Mouse (Mus musculus): Measurements from ENCODE around the gene Cd4. TPM values are rescaled to one million over a fixed set of nuclear protein-coding genes. Genes with fewer than 3 reads are reported as not detected.
"Not testable (repeated sequence)": the region's sequence is repeated elsewhere in the genome, so short reads cannot be mapped to it uniquely, and the experiment has no call there.

Cd4 gene
- polyA plus RNA-seq, 1 experiment from 2014 or later = not detected

DNA sequence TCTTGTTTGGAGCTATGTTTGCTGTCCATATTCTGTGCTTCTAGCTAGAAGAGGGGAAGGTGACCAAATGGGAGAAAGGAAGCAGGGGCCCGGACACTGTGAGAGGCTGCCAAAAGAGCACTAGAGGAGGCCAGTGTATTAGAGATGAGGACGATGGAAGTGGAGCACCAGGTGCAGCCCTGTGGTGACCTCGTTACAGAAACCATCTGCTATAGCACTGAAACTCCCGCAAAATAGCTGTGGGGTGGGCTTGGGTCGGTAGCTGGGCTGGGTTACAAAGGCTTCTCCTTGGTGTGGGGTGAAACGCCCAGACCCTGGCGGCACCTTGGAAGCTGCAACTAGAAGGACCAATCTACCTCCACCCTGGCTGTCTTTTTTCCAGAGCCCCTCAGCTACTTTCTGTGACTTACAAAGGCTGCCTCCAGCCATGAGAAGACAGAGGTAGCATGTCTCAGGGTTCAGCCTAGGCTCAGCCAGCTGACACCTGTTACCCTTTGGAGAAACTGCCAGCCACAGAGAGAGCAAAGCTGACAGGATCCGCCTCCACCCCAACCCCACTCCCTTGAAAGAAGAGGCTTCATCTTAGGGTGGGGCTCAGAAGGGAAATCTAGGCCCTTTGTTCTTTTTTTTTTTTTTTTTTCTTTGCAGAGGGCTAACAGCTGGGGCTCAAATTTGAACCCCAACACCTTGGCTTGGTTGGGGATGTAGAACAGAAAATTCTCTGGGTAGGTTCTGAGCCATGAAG lies 12.2 kb upstream of the Cd4 start:
- Histone ChIP-seq H3K9me3 (ENCODE audit: low read depth, low read length) (no peaks in the 10 kb centered on the region), H3K36me3 (ENCODE audit: insufficient read depth) (no peaks in the 10 kb centered on the region), H3K9ac (no peak overlapping the region), H3K27me3 (ENCODE audit: insufficient read depth, low read length) (no peaks in the 10 kb centered on the region), H3K4me1 (ENCODE audit: insufficient read depth) (peaks cover 7% of the 10 kb centered on the region; the same call in 1 of the 2 replicates), H3K4me3 (ENCODE audit: low read depth, low read length) (no peak overlapping the region), H3K4me2 (no peak overlapping the region), H3K27ac (ENCODE audit: low read depth) (no peak overlapping the region)
- no peak for ATAC-seq (ENCODE audit: insufficient read depth)
- DNase-seq = no peak
- TF ChIP-seq CTCF (IDR thresholded peaks at IDR 0.05; ENCODE audit: low read depth) = no peak
- WGBS = 62% methylated on average over 8 of the region's 8 CpGs

DNA sequence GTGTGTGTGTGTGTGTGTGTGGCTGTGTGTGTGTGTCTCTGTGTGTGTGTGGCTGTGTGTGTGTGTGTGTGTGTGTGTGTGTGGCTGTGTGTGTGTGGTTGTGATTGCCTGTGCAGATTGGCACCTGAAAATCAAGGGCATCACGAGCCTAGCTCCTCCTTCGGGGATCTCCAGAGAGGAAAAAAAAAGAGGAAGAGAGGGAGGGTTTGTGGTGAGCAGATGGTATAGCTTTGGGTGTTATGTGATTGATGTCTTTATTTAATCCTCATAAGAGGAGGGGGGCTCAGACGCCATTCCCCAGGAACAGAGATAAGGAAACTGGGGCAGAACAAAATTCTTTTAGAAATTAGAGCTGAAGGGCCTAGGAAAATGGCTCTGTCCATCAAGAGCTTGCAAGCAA lies 10.3 kb upstream of the Cd4 start:
- no peaks in the 10 kb centered on the region for H3K27me3 ChIP-seq (ENCODE audit: insufficient read depth, low read length)
- no peaks in the 10 kb centered on the region for H3K9me3 ChIP-seq (ENCODE audit: low read depth, low read length)
- ATAC-seq (ENCODE audit: insufficient read depth) = no peak
- H3K9ac ChIP-seq = no peak overlapping the region
- no peak for DNase-seq
- H3K4me1 ChIP-seq (ENCODE audit: insufficient read depth) = no peaks in the 10 kb centered on the region
- no peak overlapping the region for H3K4me2 ChIP-seq
- no peak overlapping the region for H3K4me3 ChIP-seq (ENCODE audit: low read depth, low read length)
- H3K27ac ChIP-seq (ENCODE audit: low read depth) = no peak overlapping the region
- no peaks in the 10 kb centered on the region for H3K36me3 ChIP-seq (ENCODE audit: insufficient read depth)
- TF ChIP-seq CTCF (IDR thresholded peaks at IDR 0.05; ENCODE audit: low read depth) = no peak
- 13% methylated on average over 3 of the region's 3 CpGs for WGBS

DNA sequence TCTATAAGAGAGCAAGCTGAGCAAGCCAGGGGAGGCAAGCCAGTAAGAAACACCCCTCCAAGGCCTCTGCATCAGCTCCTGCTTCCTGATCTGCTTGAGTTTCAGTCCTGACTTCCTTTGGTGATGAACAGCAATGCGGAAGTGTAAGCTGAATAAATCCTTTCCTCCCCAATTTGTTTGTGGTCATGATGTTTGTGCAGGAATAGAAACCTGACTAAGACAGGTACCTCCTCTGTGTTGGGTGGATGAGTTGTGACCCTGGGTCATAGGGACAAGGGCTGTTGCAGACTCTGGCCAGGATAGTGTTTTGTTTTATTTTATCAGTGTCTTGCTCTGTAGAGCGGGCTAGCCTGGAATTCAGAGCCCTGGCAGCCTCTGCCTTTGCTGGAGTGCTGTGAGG lies 6.1 kb upstream of the Cd4 start:
- H3K4me2 ChIP-seq; H3K9ac ChIP-seq; H3K4me3 ChIP-seq (ENCODE audit: low read depth, low read length); ATAC-seq (ENCODE audit: insufficient read depth); H3K27ac ChIP-seq (ENCODE audit: low read depth); H3K36me3 ChIP-seq (ENCODE audit: insufficient read depth); H3K9me3 ChIP-seq (ENCODE audit: low read depth, low read length); DNase-seq; H3K27me3 ChIP-seq (ENCODE audit: insufficient read depth, low read length); H3K4me1 ChIP-seq (ENCODE audit: insufficient read depth): not testable (repeated sequence)
- WGBS = 88% methylated on average over 2 of the region's 2 CpGs

DNA sequence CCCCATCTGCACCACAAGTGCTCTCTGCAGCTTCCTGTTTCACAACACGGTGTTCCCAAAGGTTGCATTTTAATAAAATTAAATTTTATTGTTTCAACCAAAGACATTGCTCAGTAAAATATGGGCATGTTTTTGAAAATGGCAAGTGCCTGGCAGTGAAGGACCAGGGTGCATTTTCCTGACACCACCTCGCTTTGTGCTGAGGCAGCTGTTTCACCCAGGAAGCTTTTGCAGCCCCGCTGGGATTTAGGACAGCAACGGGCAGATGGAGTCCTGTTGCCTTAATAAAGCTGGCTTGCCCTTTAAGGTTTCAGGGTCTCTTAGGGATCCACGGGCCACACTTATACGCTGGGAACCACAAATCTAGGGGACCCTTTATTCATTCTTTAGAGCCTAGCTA lies 3.0 kb upstream of the Cd4 start:
- WGBS = 37% methylated on average over 6 of the region's 6 CpGs
- no peaks in the 10 kb centered on the region for H3K9me3 ChIP-seq (ENCODE audit: low read depth, low read length)
- H3K4me2 ChIP-seq = no peak overlapping the region
- no peak for TF ChIP-seq CTCF (IDR thresholded peaks at IDR 0.05; ENCODE audit: low read depth)
- H3K4me1 ChIP-seq (ENCODE audit: insufficient read depth) = no peaks in the 10 kb centered on the region
- H3K27me3 ChIP-seq (ENCODE audit: insufficient read depth, low read length) = no peaks in the 10 kb centered on the region
- no peak overlapping the region for H3K27ac ChIP-seq (ENCODE audit: low read depth)
- ATAC-seq (ENCODE audit: insufficient read depth) (no peak), DNase-seq (no peak)
- no peak overlapping the region for H3K9ac ChIP-seq
- H3K36me3 ChIP-seq (ENCODE audit: insufficient read depth) = no peaks in the 10 kb centered on the region
- no peak overlapping the region for H3K4me3 ChIP-seq (ENCODE audit: low read depth, low read length)

DNA sequence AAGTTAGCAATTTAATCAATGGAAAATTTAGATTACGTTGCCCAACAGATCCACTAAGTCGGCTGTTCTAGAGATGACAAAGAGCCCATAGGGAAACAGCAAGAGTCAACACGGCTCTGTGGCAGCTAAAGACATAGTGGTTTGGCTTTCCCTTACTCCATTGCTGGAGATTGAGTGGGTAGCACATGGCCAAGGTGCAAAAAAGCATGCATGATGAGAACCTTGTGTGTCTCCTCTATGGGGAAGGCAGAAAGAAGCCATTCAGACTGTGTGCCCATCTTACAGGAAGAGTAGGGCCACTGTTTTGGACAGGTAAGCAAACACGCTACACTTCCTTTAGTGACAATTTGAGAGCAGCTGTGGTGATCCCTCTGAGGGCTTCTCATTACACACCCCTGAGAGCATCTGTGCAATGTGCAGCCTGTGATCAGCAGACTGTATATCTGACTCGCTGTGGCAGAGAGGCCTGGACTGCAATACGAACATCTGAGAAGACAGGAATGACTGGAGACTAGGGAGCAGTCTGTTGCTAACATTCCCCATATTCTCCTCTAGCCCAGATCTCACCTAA lies 619 bp upstream of the Cd4 start:
- Histone ChIP-seq H3K36me3 (ENCODE audit: insufficient read depth) (no peaks in the 10 kb centered on the region), H3K27me3 (ENCODE audit: insufficient read depth, low read length) (no peaks in the 10 kb centered on the region), H3K9ac (no peak overlapping the region), H3K9me3 (ENCODE audit: low read depth, low read length) (no peaks in the 10 kb centered on the region), H3K27ac (ENCODE audit: low read depth) (no peak overlapping the region), H3K4me3 (ENCODE audit: low read depth, low read length) (no peak overlapping the region), H3K4me1 (ENCODE audit: insufficient read depth) (no peaks in the 10 kb centered on the region), H3K4me2 (no peak overlapping the region)
- TF ChIP-seq CTCF (IDR thresholded peaks at IDR 0.05; ENCODE audit: low read depth) = no peak
- DNase-seq (no peak), ATAC-seq (ENCODE audit: insufficient read depth) (no peak)
- WGBS = 85% methylated on average over 6 of the region's 6 CpGs

DNA sequence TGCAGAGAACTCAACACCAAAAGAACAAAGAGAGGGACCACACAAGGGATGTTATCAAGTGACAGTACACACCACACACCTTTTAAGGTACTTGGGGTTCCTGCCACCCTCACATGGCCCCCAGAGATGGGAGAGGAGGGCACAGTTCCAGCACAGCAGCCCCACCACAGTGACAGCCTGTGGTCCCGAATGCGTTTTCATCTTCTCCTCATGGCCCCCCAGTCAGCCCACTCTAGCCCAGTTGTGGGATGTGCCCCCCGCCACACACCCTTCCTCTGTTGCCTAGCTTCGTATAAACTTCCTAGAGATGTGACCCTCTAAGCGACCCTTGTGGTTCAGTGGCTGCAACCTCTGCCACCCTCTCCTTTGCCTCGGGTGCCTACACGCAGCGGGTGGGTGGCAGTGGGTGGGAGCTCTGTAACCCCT lies 2.1 kb downstream of the Cd4 start:
- Histone ChIP-seq H3K9ac (no peak overlapping the region), H3K9me3 (ENCODE audit: low read depth, low read length) (no peaks in the 10 kb centered on the region), H3K27me3 (ENCODE audit: insufficient read depth, low read length) (no peaks in the 10 kb centered on the region), H3K4me3 (ENCODE audit: low read depth, low read length) (no peak overlapping the region), H3K4me1 (ENCODE audit: insufficient read depth) (no peaks in the 10 kb centered on the region), H3K27ac (ENCODE audit: low read depth) (no peak overlapping the region), H3K4me2 (no peak overlapping the region), H3K36me3 (ENCODE audit: insufficient read depth) (no peaks in the 10 kb centered on the region)
- DNase-seq (no peak), ATAC-seq (ENCODE audit: insufficient read depth) (no peak)
- 87% methylated on average over 8 of the region's 8 CpGs for WGBS
- TF ChIP-seq CTCF (IDR thresholded peaks at IDR 0.05; ENCODE audit: low read depth) = no peak

DNA sequence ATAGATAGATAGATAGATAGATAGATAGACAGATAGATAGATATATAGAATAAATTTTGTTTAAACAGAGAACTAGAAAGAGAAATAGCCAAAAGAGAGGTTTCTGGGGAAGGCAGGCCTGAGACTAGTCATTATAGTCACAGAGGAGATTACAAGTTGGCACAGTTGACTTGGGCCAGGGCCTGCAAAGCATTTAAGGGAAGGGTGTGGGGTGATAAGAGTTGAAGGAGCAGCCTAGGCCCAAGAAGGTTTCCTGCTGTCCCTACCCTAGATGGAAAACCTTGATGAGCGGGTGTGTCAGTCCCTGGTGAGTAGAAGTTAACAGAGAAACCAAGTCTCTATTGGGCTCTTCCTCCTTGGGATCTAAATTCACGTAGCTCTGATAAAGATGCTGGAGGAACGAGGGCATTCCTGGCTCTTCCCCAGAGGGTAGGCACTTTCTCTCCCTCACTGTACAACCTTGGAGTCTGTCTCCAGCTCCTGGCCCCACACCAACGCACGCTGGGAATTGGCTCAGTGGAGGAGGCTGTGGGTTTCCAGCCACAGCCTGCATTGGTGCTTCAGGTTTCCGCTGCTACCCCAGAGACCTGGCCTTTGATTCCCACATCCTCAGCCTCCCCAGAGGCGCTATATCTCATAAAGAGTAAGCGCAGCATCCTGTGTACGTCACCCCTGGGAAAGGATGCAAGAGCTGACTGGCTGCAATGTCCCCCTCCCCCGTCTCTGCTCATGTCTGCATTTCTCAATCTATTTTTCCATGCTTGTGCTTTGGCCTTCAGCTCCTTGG lies 3.1 kb downstream of the Cd4 start:
- Histone ChIP-seq H3K4me2 (no peak overlapping the region), H3K36me3 (ENCODE audit: insufficient read depth) (no peaks in the 10 kb centered on the region), H3K27ac (ENCODE audit: low read depth) (no peak overlapping the region), H3K4me1 (ENCODE audit: insufficient read depth) (no peaks in the 10 kb centered on the region), H3K9me3 (ENCODE audit: low read depth, low read length) (no peaks in the 10 kb centered on the region), H3K4me3 (ENCODE audit: low read depth, low read length) (no peak overlapping the region), H3K27me3 (ENCODE audit: insufficient read depth, low read length) (no peaks in the 10 kb centered on the region), H3K9ac (no peak overlapping the region)
- TF ChIP-seq CTCF (IDR thresholded peaks at IDR 0.05; ENCODE audit: low read depth) = no peak
- WGBS = 66% methylated on average over 10 of the region's 10 CpGs
- DNase-seq (no peak), ATAC-seq (ENCODE audit: insufficient read depth) (no peak)

Data from lung, embryonic 14.5 days (tissue).